Mouse (Mus musculus) left cerebral cortex, adult 8-10 months (tissue): ENCODE results near the gene Osbpl7. TPM values are rescaled to one million over a fixed set of nuclear protein-coding genes. Genes with fewer than 3 reads are reported as not detected.

Experiments used
- DNase-seq, 2 experiments: peaks; one replicate each; pipeline ENCODE4 v3.0.0; 2022; ENCODE audit warnings: low spot score in 2 of 2
- total RNA-seq, 4 experiments: library from RNA; stranded (reverse); gene quantifications; 2 replicates each; pipeline ENCODE4 v1.2.4; 2022

Gene Osbpl7
- total RNA-seq, 4 experiments from 2014 or later: 14.1 to 19.1 (median 15.4) TPM

DNA sequence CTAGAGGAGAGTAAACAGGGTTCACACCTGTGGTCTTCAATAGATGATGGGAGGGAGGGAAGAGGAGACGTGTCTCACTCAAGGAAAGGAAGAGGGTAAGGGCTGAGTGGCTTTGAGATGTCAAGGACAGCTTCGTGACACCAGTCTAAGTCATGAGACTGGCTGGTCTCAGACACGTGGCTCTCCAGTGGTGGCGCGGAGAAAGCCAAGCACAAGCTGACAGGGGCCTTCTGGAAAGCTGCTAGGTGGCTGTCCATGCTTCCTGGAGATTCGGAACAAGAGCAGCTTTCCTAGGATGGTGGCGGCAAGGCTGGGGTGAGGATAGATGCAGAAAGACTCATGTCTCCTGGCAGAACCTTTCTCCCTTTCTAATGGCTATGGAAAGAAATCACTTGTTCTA lies 11.5 kb upstream of the Osbpl7 start:
- DNase-seq: no peak

DNA sequence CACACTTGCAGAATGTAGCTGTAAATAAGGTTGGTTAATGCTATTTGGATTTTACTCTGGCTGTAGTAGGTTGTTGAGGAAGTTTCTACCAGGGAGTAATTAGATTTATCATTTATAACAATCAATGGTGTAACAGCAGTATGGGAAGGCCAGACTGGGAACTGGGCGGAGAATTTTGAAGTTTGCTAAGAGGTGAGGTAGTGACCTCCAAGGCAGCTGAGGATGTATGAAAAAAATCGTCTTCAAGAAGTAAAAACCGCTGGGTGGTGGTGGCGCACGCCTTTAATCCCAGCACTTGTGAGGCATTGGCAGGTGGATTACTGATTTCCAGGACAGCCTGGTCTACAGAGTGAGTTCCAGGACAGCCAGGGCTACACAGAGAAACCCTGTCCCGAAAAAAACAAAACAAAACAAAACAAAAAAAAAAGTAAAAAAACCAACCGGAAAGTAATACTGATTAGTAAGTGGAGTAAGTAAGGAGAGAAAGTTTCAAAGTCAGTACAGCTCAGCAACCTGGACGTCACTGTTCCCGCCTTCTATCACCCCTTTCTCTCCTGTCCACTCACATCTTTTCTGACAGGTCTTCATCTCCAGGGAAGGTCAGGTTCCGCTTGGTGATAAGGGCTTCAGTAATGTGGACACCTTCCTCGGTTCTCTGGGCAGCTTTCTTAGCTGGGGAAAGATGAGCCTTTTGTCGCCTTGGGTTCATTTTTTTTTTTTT lies 10.0 kb upstream of the Osbpl7 start:
- no peak for DNase-seq

DNA sequence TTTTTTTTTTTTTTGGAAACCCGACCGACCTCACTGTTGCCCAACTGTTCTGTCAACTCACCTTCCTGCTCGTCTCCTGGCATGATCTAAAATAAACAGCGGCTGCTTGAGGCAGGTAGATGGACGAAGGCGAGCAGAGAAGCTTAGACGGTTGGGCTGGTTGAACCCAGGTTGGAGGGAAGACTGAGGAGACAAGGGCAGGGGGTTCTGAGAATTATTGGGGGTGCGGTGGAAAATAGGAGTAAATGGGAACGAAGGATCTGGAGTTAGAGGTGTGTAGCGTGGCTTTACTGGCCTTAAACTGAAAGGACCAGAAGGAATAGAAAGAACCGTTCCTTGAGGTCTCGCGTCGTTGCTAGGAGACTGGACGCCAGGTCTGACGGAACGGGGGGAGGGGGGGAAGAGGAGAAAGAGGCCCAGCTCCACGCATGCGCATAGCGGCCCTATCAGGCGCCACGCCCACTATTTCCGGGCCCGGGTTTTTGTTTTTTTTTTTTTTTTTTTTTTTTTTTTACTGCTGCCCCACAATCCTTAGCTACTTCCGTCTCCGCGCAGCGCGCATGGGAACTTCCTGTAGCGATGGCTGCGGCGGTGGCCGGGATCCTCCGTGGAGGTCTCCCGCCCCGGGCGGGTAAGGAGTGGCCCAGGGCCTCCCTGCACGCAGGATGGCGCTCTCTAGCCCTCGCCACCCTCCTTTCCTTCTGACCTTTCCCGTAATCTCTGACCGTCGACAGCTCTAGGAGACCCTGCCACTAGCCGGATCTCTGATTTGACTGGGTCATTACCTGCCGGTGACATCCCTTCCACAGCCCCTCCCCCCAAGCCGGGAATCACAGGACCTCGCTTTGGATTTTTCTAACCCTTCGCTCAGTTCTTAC lies 9.2 kb upstream of the Osbpl7 start, which contains the start of the genes Lrrc46 and Mrpl10:
Gene Lrrc46 (minus strand): TSS at position 386 of the 878 bp plus-strand sequence.
Gene Mrpl10 (plus strand): TSS at position 539 of the 878 bp plus-strand sequence.
- DNase-seq: peak; percentile 67 to 84

- no peak for DNase-seq
Measured at GRCm38 (mm10) chr11:97044902-97045301, 5.5 kb upstream of the Osbpl7 start.

DNA sequence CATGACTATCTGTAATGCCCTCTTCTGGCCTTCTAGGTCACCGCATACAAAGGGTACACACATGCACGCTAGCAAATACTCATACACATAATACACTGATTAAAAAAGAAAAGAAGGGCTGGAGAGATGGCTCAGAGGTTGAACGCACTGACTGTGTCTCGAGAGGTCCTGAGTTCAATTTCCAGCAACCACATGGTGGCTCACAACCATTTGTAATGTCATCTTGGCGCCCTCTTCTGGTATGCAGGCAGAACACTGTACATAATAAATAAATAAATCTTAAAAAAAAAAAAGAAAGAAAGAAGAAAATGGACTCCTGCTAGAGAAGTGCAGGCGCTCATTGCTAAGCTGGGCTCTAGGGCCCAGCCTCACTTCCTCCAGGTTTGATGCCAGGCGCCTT lies 4.6 kb upstream of the Osbpl7 start:
- DNase-seq: no peak

GRCm38 (mm10) chr11:97048090-97048650 lies 2.3 kb upstream of the Osbpl7 start:
- DNase-seq: no peak

GRCm38 (mm10) chr11:97049492-97050085 lies 839 bp upstream of the Osbpl7 start:
- no peak for DNase-seq

DNA sequence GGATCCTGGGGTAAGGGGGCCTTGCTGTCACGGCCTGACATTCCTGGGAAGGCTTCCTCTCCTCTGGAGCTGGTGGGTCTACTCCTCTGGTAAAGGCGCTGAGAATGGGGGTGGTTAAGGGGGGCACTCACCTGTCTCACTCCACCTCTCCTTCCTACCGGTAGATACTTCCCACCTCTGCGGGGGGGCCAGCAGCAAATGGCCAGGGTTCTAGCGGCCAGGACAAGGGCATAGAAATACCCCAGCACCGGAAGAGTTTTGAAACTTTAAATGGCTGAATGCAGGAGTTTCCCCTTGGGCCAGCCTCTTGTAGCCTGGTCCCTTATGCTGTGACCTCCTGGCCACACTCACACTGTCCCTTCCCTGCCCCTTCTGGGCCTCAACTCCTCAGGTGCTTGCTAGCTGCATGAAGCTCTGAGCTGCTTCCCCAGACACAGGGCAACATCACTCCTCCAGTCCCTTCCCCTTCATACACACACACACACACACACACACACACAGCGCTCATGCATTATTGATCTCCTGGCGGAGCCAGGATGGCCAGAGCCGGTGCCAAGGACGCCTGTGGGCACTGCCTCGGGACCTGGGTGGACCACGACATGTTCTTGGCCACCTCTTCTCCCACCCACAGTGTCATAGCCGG lies 637 bp downstream of the Osbpl7 start:
- no peak for DNase-seq

- DNase-seq: no peak
Measured at GRCm38 (mm10) chr11:97052219-97052646, 1.8 kb downstream of the Osbpl7 start.

GRCm38 (mm10) chr11:97063274-97063920 lies 13.0 kb downstream of the Osbpl7 start:
- no peak for DNase-seq

- DNase-seq: no peak
Measured at GRCm38 (mm10) chr11:97063921-97064295, 13.5 kb downstream of the Osbpl7 start.

GRCm38 (mm10) chr11:97065538-97066295 lies 15.3 kb downstream of the Osbpl7 start:
- DNase-seq: no peak

DNA sequence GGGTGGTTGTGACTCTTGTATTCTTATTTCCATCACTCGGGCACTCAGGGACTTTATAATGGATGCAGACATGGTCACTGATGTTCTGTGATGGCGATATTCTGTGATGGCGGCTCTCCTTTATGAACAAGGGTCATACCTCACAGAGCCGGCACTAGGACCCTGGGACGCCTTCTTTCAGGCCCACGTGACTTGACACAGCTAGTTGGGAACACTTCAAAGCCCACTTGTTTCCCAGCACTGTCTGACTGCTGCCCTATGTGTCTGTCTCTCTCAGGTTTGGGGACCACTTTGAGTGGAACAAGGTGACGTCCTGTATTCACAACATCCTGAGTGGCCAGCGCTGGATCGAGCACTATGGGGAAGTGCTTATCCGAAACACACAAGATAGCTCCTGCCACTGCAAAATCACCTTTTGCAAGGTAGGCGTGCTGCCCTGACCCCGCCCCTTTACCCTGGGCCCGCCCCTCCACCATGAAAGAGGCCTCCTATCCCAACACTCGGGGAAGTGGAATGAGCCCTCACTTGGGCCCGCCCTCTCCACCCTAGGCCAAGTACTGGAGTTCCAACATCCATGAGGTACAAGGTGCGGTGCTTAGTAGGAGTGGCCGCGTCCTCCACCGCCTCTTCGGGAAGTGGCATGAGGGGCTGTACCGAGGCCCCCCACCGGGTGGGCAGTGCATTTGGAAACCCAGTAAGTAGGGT lies 16.4 kb downstream of the Osbpl7 start:
- no peak for DNase-seq

GRCm38 (mm10) chr11:97069333-97069732 lies 18.9 kb downstream of the Osbpl7 start:
- no peak for DNase-seq

GRCm38 (mm10) chr11:97069770-97070169 lies 19.3 kb downstream of the Osbpl7 start:
- DNase-seq: no peak

DNA sequence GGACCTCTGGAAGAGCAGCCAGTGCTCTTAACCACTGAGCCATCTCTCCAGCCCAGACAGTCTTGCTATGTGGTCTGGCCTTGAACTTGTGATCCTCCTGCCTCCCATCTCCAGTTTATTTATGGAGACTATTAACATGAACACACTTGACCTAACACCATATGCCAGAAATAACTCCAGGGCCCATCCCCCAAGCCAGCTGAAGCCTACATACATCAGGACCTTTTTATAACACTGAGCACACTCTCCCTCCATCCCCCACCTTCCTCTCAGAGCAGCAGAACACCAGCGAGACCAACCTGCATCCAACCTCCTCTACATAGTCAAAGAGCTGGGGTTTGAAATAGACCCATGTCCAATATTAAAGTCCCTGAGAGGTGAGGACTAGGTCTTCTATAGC lies 20.7 kb downstream of the Osbpl7 start:
- DNase-seq: no peak

DNA sequence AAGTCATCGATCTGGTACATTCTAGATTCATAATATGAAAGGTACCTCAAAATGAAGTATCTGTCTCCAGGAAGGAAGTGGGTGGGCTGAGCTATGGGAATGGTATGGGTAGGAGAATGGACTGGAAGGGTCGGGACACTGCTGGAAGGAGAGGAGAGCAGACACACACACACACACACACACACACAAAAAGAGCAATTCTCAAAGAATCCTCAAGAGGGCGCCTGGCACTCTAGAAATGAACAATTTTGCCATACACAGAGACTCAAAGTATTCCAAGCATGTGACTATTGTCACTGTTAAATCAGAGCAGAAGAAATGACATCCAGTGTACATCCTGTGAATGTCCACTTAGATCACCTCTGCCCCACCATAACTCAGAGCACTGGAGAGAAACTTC lies 22.1 kb downstream of the Osbpl7 start:
- no peak for DNase-seq

DNA sequence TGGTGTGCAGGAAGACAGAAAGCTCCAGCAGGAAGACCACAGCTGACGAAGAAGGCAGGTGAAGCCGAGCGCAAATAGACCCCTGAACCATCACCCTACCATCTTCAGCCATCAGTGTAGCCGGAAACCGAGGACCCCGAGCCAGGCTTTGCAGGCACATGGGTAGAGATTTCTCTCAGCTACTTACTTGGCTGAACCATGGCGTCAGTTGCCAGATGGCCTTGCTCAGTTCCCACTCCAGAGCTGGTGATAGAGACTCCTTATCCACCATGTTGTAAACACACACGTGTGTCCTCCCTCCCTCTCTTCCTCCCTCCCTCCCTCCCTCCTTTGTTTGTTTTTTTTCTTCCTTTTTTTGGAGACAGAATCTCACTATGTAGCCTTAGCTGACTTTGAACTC lies 23.8 kb downstream of the Osbpl7 start:
- DNase-seq: no peak

DNA sequence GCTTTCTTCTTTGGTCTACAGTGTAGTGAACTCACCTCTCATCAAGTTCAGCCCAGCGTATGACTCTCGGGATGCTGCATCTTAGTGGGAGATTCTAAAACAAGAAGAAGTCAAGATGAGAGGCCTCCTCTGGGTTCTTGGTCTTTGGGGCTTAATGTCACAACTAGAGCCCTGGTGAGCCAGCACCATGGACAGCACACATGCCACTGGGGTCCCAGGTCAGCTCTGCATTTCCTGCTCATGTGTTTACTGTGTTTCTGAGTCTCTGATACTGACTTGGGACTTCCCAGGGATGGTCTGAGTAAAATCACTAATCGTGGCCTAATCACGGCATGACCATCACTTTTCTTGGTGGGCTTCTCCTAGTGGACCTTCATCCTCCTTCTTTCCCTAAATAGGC lies 28.3 kb downstream of the Osbpl7 start:
- no peak for DNase-seq
